ENCODE assay signal across 17 mouse cellular contexts in the genomic region with DNA sequence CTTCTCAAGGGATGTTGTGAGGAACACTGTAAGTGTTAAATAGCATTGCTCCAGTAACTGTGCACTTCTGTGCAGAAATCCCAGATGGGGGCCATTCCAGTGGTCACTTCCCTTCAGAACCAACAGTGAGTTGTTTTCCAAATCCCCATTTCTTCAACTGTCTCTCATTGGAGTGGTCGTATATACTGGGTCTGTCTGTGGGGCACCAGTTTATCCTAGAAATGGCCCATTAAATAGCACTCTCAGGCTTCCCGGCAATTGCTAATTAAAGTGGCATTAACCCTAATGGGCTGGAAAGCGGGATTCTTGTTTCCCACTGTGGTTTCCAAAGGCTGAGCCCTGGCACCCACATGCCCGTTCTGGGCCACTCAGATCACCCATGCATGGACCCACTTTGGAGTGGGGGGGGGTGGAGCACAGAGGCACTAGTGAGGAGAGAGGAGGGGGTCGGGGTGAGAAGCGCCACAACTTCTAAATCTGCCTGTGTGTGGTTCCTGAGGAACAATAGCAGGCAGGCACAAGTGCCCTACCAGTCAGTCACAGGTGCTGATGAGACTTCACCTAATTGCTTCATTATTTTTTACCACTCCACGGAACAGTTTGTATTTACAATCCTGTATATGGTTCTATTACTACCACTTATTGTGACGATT.
A peak's percentile ranks its signal among the peaks of the same experiment; 100 is the strongest.
DNase-seq lines count a peak whose midpoint lies in the region; ATAC-seq lines count a peak whose summit lies in the region.
"Had no signal": no experiment of that assay in that cellular context is flagged by ENCODE, and none has a peak within 500 bp of the region (broad histone marks: within the 10 kb centered on the region; RNA-seq: fewer than 3 reads in every experiment).

No protein-coding gene starts in this region.

- peaks cover 32% of the 10 kb centered on the region for H3K4me1 ChIP-seq in kidney, embryonic 16.5 days (ENCODE audit: insufficient read depth, low read length)
- H3K4me1 ChIP-seq in forebrain, embryonic 10.5 days, result peaks cover 82% of the 10 kb centered on the region
- H3K4me1 ChIP-seq in forebrain, embryonic 16.5 days (replicated peaks; ENCODE audit: control insufficient read depth, insufficient read depth, low read length), result peaks cover 14% of the 10 kb centered on the region
- peaks cover 24% of the 10 kb centered on the region for H3K4me1 ChIP-seq in limb, embryonic 13.5 days
- H3K4me1 ChIP-seq: heart, embryonic 12.5 days had no signal

- 13% methylated on average over 8 of the region's 8 CpGs for WGBS in kidney, embryonic 16.5 days
- 12% methylated on average over 8 of the region's 8 CpGs for WGBS in forebrain, embryonic 10.5 days
- 3% methylated on average over 8 of the region's 8 CpGs for WGBS in forebrain, embryonic 16.5 days
- WGBS in limb, embryonic 13.5 days, result 15% methylated on average over 8 of the region's 8 CpGs

- H3K36me3 ChIP-seq in kidney, embryonic 16.5 days (ENCODE audit: insufficient read depth, low read length), result no peaks in the 10 kb centered on the region
- H3K36me3 ChIP-seq in forebrain, embryonic 10.5 days (replicated peaks), result peaks cover 18% of the 10 kb centered on the region
- H3K36me3 ChIP-seq in forebrain, embryonic 16.5 days (ENCODE audit: control insufficient read depth, insufficient read depth), result no peaks in the 10 kb centered on the region
- no peaks in the 10 kb centered on the region for H3K36me3 ChIP-seq in limb, embryonic 13.5 days
- H3K36me3 ChIP-seq: heart, embryonic 12.5 days; hindbrain, embryonic 15.5 days had no signal

- no peak overlapping the region for H3K4me3 ChIP-seq in kidney, embryonic 16.5 days (ENCODE audit: low read length)
- H3K4me3 ChIP-seq in forebrain, embryonic 10.5 days, result peak overlapping the region; percentile 31; the same call in 1 of the 2 replicates
- H3K4me3 ChIP-seq in forebrain, embryonic 16.5 days (replicated peaks; ENCODE audit: low read length), result no peak overlapping the region
- no peak overlapping the region for H3K4me3 ChIP-seq in limb, embryonic 13.5 days
- H3K4me3 ChIP-seq: heart, embryonic 12.5 days; hindbrain, embryonic 15.5 days had no signal

- peak; percentile 82 for ATAC-seq in kidney, embryonic 16.5 days (ENCODE audit: low FRiP score, low TSS enrichment)
- peak; percentile 65 for ATAC-seq in forebrain, embryonic 16.5 days
- ATAC-seq in limb, embryonic 13.5 days (ENCODE audit: low FRiP score, low read depth), result no peak
- ATAC-seq in frontal cortex, adult (ENCODE audit: low TSS enrichment), result no peak

- H3K27ac ChIP-seq in kidney, embryonic 16.5 days (ENCODE audit: low read length), result no peak overlapping the region
- peak overlapping the region; percentile 88 for H3K27ac ChIP-seq in forebrain, embryonic 10.5 days
- H3K27ac ChIP-seq in forebrain, embryonic 16.5 days (ENCODE audit: low read length), result no peak overlapping the region
- no peak overlapping the region for H3K27ac ChIP-seq in limb, embryonic 13.5 days
- H3K27ac ChIP-seq: hindbrain, embryonic 15.5 days; stomach, postnatal 0 days had no signal

- H3K4me2 ChIP-seq in kidney, embryonic 16.5 days (replicated peaks; ENCODE audit: low read depth, low read length), result peak overlapping the region; percentile 31
- H3K4me2 ChIP-seq in forebrain, embryonic 16.5 days (ENCODE audit: low read length), result peak overlapping the region; percentile 12; the same call in 1 of the 2 replicates
- H3K4me2 ChIP-seq in limb, embryonic 13.5 days (replicated peaks), result peak overlapping the region; percentile 43
- H3K4me2 ChIP-seq: heart, embryonic 12.5 days; hindbrain, embryonic 15.5 days; liver, embryonic 11.5 days had no signal

- no peaks in the 10 kb centered on the region for H3K9me3 ChIP-seq in kidney, embryonic 16.5 days (ENCODE audit: low read length)
- H3K9me3 ChIP-seq in forebrain, embryonic 10.5 days, result no peaks in the 10 kb centered on the region
- H3K9me3 ChIP-seq in forebrain, embryonic 16.5 days (ENCODE audit: control insufficient read depth, low read length), result no peaks in the 10 kb centered on the region
- H3K9me3 ChIP-seq in limb, embryonic 13.5 days, result no peaks in the 10 kb centered on the region
- H3K9me3 ChIP-seq: heart, embryonic 12.5 days; hindbrain, embryonic 15.5 days had no signal

- H3K9ac ChIP-seq in kidney, embryonic 16.5 days (replicated peaks; ENCODE audit: low read length), result no peak overlapping the region
- H3K9ac ChIP-seq in forebrain, embryonic 16.5 days (replicated peaks; ENCODE audit: low read depth, low read length), result no peak overlapping the region
- no peak overlapping the region for H3K9ac ChIP-seq in limb, embryonic 13.5 days
- H3K9ac ChIP-seq: heart, embryonic 12.5 days; hindbrain, embryonic 15.5 days had no signal

- H3K27me3 ChIP-seq in kidney, embryonic 16.5 days (ENCODE audit: insufficient read depth, low read length), result peaks cover 23% of the 10 kb centered on the region
- peaks cover 91% of the 10 kb centered on the region for H3K27me3 ChIP-seq in forebrain, embryonic 10.5 days (ENCODE audit: poor library complexity, severe bottlenecking)
- H3K27me3 ChIP-seq in forebrain, embryonic 16.5 days (replicated peaks; ENCODE audit: control insufficient read depth, insufficient read depth, low read length), result peaks cover 27% of the 10 kb centered on the region
- H3K27me3 ChIP-seq in limb, embryonic 13.5 days, result peaks cover 76% of the 10 kb centered on the region

- no peak for DNase-seq in kidney, adult 8-10 months
- no peak for DNase-seq in forebrain, embryonic 10.5 days (ENCODE audit: extremely low spot score, low spot score)
- DNase-seq in T-cell, adult 2 months (ENCODE audit: low spot score), result no peak
- DNase-seq: cerebellum, adult 8-10 months; embryo, embryonic 11 days; gastrocnemius, postnatal 14 days; right cerebral cortex, adult 18-20 months; spleen, adult 18-20 months; thymus, postnatal 36 days had no signal

Comparison
In these comparisons a context has a peak if more than half of its experiments do, and no peak if none do; other contexts are left out.
1. ATAC-seq: peak in kidney, embryonic 16.5 days (single experiment) and forebrain, embryonic 16.5 days (single experiment); none in limb, embryonic 13.5 days (single experiment) and frontal cortex, adult (single experiment).
2. Peak in every context shown above with its lines, with median percentiles within 50 percentile points of each other: H3K4me2 ChIP-seq.